Mouse (Mus musculus) granulocyte monocyte progenitor cell, adult 5-6 weeks (primary cell): ENCODE results near the gene Ccnyl1. TPM values are rescaled to one million over a fixed set of nuclear protein-coding genes. Genes with fewer than 3 reads are reported as not detected.

Source experiments
- total RNA-seq, 2 experiments: library from RNA; stranded (forward) in 1 of 2; stranded (reverse) in 1 of 2; fragments of 200-712, 200-1000 nt in 1 of 2; fragments of >200 nt in 1 of 2; fragmentation: Nextera tagmentation in 1 of 2; gene quantifications; 2 replicates each; pipeline ENCODE4 v1.2.3; 2014 to 2017

Ccnyl1 gene
- total RNA-seq, 2 experiments from 2014 or later: 7.6 to 7.8 TPM

Other genes starting within 250 kb of the Ccnyl1 start
- gene Creb1, start 157.8 kb upstream of the Ccnyl1 start, total RNA-seq (2014; fragmentation: Nextera tagmentation): 60.4 and 73.2 TPM in 2 replicates
- gene Creb1, start 157.8 kb upstream of the Ccnyl1 start, total RNA-seq (2017): 65.1 and 74.2 TPM in 2 replicates
- 11.6 TPM in 2 replicates for gene Mettl21a, start 73.2 kb upstream of the Ccnyl1 start, total RNA-seq (2014; fragmentation: Nextera tagmentation)
- 8.1 and 11.2 TPM in 2 replicates for gene Mettl21a, start 73.2 kb upstream of the Ccnyl1 start, total RNA-seq (2017)
- gene Fzd5, start 47.3 kb downstream of the Ccnyl1 start, total RNA-seq (2014; fragmentation: Nextera tagmentation): 1.2 and 1.6 TPM in 2 replicates
- gene Fzd5, start 47.3 kb downstream of the Ccnyl1 start, total RNA-seq (2017): 1.1 and 1.2 TPM in 2 replicates